Mouse (Mus musculus) liver, embryonic 14.5 days (tissue): ENCODE measurements around the gene Nfkbie.

Experiments
- CTCF ChIP-seq: IDR thresholded peaks from 2 replicates; pipeline ENCODE4 v1.5.1; 2016; ENCODE audit warnings: antibody characterized with exemption, low read depth, control low read depth
- EP300 ChIP-seq: IDR thresholded peaks from 2 replicates; pipeline ENCODE4 v1.6.1; 2016; ENCODE audit warnings: antibody characterized with exemption, low read depth

DNA sequence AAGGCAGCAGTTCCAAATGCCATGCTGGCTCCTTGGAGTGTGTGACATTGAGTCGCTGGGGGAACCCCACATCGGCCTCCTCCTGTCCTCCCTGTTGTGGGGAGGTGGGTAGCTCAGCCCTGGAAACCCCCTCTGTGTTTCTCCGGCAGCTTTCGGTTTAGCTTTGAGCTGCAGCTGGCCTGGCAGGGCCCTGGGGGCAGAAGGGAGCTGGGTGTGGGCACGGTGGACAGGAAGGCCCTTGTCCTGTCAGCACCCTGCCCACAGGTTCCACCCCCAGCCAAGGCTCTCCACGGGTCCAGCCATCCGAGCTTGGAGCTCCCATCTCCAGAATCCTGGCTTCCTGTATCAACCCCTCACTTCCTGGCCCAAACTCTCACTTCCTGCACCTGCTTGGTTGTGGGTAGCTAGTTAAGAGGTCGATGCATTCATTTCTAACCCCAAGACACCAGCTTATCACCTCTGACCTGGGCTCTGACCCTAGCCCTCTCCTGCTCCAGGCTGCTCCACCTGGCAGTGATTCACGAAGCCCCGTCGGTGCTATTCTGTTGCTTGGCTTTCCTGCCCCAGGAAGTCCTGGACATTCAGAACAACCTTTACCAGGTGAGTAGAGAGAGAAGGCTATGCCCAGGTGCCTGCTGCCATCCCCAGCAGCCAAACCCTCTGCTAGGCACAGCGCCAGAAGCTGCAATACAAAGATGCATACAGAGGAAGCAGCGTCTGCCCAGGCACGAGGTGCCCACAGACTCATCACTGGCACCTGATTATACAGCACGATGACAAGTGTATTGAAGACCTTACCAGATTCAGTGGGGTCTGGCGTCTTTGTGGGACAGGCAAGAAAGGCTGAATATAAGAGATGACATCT lies 2.7 kb downstream of the Nfkbie start:
- TF ChIP-seq CTCF (no peak), EP300 (no peak)
